Mouse (Mus musculus): Measurements from ENCODE around the gene Epop.
A peak's percentile ranks its signal among the peaks of the same experiment; 100 is the strongest.

GRCm38 (mm10) chr11:97671177-97671527 lies 41.6 kb upstream of the Epop start:
- TF ChIP-seq POLR2A (IDR thresholded peaks at IDR 0.05; ENCODE audit: insufficient read depth, low read length) (no peak), EP300 (IDR thresholded peaks at IDR 0.05; ENCODE audit: insufficient read depth, low read depth, low read length) (peak; percentile 93), CTCF (IDR thresholded peaks at IDR 0.05; ENCODE audit: low read depth, low read length) (no peak)
